Mouse (Mus musculus) embryonic facial prominence, embryonic 12.5 days (tissue): ENCODE results near the gene Spopl. TPM values are rescaled to one million over a fixed set of nuclear protein-coding genes. Genes with fewer than 3 reads are reported as not detected.
"Not testable (repeated sequence)": the region's sequence is repeated elsewhere in the genome, so short reads cannot be mapped to it uniquely, and the experiment has no call there.

ENCODE experiments used
- ATAC-seq: fragments of 200-750 bp; cut with Nextera tagmentation; 2 replicates; pipeline ENCODE4 v1.8.0; 2017; ENCODE audit not compliant: insufficient number of reproducible peaks, insufficient read depth, low FRiP score, low TSS enrichment
- H3K27ac ChIP-seq: fragments of 300-500 bp; sonication (generic); 2 replicates; pipeline ENCODE4 v1.5.1; 2016; ENCODE audit warnings: mild to moderate bottlenecking
- H3K27me3 ChIP-seq: fragments of 300-500 bp; sonication (generic); 2 replicates; pipeline ENCODE4 v1.6.1; 2016; ENCODE audit warnings: mild to moderate bottlenecking, moderate library complexity
- H3K36me3 ChIP-seq: fragments of 300-500 bp; sonication (generic); 2 replicates; pipeline ENCODE4 v1.6.1; 2016; ENCODE audit warnings: mild to moderate bottlenecking
- H3K4me1 ChIP-seq: fragments of 300-500 bp; sonication (generic); 2 replicates; pipeline ENCODE4 v1.6.1; 2016
- H3K4me2 ChIP-seq: fragments of 300-500 bp; sonication (generic); replicated peaks from 2 replicates; pipeline ENCODE4 v1.6.1; 2016; ENCODE audit warnings: mild to moderate bottlenecking, moderate library complexity
- H3K4me3 ChIP-seq: fragments of 300-500 bp; sonication (generic); 2 replicates; pipeline ENCODE4 v1.5.1; 2016; ENCODE audit warnings: mild to moderate bottlenecking
- H3K9ac ChIP-seq: fragments of 300-500 bp; sonication (generic); 2 replicates; pipeline ENCODE4 v1.6.1; 2016; ENCODE audit warnings: mild to moderate bottlenecking, moderate library complexity
- H3K9me3 ChIP-seq: fragments of 300-500 bp; sonication (generic); 2 replicates; pipeline ENCODE4 v1.6.1; 2016; ENCODE audit warnings: mild to moderate bottlenecking, moderate library complexity
- WGBS: fragments of 180-500 bp; shearing (Covaris S2); methylation state at CpG from one replicate; pipeline ENCODE4 v1.1.7; 2016; 5-methylcytosine and 5-hydroxymethylcytosine counted together
- polyA plus RNA-seq: library from polyadenylated mRNA; unstranded; fragments of >200 nt; fragmentation: Nextera tagmentation; extraction: Ambion mirVana; gene quantifications from 2 replicates; pipeline ENCODE4 v1.2.1, GENCODE M21; 2016

The Spopl gene
- polyA plus RNA-seq = 14.0 and 19.8 TPM in 2 replicates

GRCm38 (mm10) chr2:23571302-23572156, at the start of gene Spopl:
Gene Spopl (minus strand): TSS chr2:23572106.
- Histone ChIP-seq H3K4me2 (peak within 1 kb of the TSS; percentile 81), H3K4me1 (peaks cover 7% of the 10 kb centered on the region; the same call in 1 of the 2 replicates), H3K9me3 (no peaks in the 10 kb centered on the region), H3K36me3 (no peaks in the 10 kb centered on the region), H3K27ac (peak within 1 kb of the TSS; percentile 68), H3K9ac (peak within 1 kb of the TSS; percentile 94), H3K27me3 (peaks cover 12% of the 10 kb centered on the region; the same call in 1 of the 2 replicates), H3K4me3 (peak within 1 kb of the TSS; percentile 93)
- peak; percentile 86 for ATAC-seq
- 3% methylated on average over 45 of the region's 58 CpGs for WGBS

- Histone ChIP-seq H3K4me1 (no peaks in the 10 kb centered on the region), H3K9me3 (no peaks in the 10 kb centered on the region), H3K27ac (no peak overlapping the region), H3K36me3 (no peaks in the 10 kb centered on the region), H3K4me3 (no peak overlapping the region), H3K27me3 (no peaks in the 10 kb centered on the region), H3K9ac (no peak overlapping the region), H3K4me2 (no peak overlapping the region)
- no peak for ATAC-seq
Measured at GRCm38 (mm10) chr2:23620128-23620527, 48.2 kb upstream of the Spopl start.

DNA sequence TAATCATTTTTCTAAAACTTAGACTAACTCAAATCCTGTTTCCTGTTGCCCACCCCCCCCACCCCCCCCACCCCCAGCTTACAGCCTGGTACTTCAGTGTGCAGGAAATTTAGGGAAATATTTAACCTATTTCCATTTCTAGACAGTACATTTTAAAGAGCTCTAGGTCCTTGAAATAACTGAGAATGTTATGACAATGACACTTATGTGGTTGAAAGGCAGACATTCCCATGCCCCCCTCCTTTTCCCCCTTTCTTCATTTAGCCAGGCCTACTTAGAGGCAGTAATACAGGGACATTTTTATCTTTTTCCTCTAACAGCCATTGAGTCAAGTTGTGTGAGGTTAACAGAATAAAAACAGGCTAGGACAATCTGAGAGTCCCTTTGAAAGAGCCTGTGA, 46.1 kb upstream of the Spopl start:
- H3K9me3 ChIP-seq = no peaks in the 10 kb centered on the region
- H3K27me3 ChIP-seq = no peaks in the 10 kb centered on the region
- H3K4me1 ChIP-seq = no peaks in the 10 kb centered on the region
- no peak overlapping the region for H3K27ac ChIP-seq
- H3K4me2 ChIP-seq = no peak overlapping the region
- no peak overlapping the region for H3K9ac ChIP-seq
- no peaks in the 10 kb centered on the region for H3K36me3 ChIP-seq
- ATAC-seq = no peak
- H3K4me3 ChIP-seq = no peak overlapping the region

DNA sequence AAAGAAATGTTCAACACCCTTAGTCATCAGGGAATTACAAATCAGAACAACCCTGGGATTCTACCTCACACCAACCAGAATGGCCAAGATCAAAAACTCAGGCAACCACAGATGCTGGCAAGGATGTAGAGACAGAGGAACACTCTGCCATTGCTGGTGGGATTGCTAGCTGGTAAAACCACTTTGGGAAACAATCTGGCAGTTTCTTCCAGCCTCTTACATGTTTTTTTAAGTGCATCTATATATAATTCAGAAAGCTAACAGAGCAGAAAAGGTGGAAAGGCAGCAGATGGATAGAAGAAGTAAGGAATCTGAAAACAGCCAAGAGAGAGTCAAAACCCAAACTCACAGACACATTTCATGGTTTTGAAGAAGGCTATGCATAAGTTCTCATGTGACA, 33.5 kb upstream of the Spopl start:
- ATAC-seq = no peak
- Histone ChIP-seq H3K4me1 (no peaks in the 10 kb centered on the region), H3K4me3 (no peak overlapping the region), H3K9me3 (no peaks in the 10 kb centered on the region), H3K9ac (no peak overlapping the region), H3K27ac (no peak overlapping the region), H3K4me2 (no peak overlapping the region), H3K36me3 (no peaks in the 10 kb centered on the region), H3K27me3 (no peaks in the 10 kb centered on the region)

GRCm38 (mm10) chr2:23588769-23589168, 16.9 kb upstream of the Spopl start:
- Histone ChIP-seq H3K27me3 (no peaks in the 10 kb centered on the region), H3K4me2 (no peak overlapping the region), H3K4me1 (no peaks in the 10 kb centered on the region), H3K9me3 (no peaks in the 10 kb centered on the region), H3K4me3 (no peak overlapping the region), H3K27ac (no peak overlapping the region), H3K9ac (no peak overlapping the region), H3K36me3 (no peaks in the 10 kb centered on the region)
- 51% methylated on average over 2 of the region's 2 CpGs for WGBS
- ATAC-seq = no peak

GRCm38 (mm10) chr2:23572157-23572532, 239 bp upstream of the Spopl start:
- peak overlapping the region; percentile 93 for H3K4me3 ChIP-seq
- peak overlapping the region; percentile 81 for H3K4me2 ChIP-seq

DNA sequence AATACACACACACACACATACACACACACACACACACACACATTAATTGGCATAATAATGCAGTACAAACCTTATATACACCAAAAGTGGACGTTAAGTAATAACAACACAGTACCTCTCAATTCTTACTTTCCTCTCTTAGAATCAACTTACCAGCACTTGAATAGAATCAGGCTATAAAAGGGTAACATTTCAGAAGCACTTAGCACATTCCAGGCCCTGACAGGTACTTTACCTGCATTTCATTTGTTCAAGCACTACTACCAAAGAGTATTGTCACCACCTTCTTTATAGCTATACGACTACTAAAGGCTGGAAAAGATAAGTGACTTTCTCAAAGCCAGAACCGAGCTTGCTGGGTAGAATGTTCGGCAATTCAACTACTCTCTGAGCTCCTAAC, 1.3 kb downstream of the Spopl start:
- Histone ChIP-seq H3K4me2 (peak overlapping the region; percentile 81), H3K4me1 (peaks cover 7% of the 10 kb centered on the region; the same call in 1 of the 2 replicates), H3K27me3 (peaks cover 12% of the 10 kb centered on the region; the same call in 1 of the 2 replicates), H3K9me3 (no peaks in the 10 kb centered on the region), H3K27ac (no peak overlapping the region), H3K4me3 (peak overlapping the region; percentile 93; the same call in 1 of the 2 replicates), H3K9ac (no peak overlapping the region), H3K36me3 (no peaks in the 10 kb centered on the region)
- ATAC-seq = no peak
- 90% methylated on average over 4 of the region's 4 CpGs for WGBS

More at GRCm38 (mm10) chr2:23572157-23572532, 239 bp upstream of the Spopl start:
- not testable (repeated sequence) for H3K4me1 ChIP-seq, H3K9me3 ChIP-seq, H3K36me3 ChIP-seq, H3K27ac ChIP-seq, ATAC-seq
- Histone ChIP-seq H3K27me3 (peaks cover 12% of the 10 kb centered on the region; the same call in 1 of the 2 replicates), H3K9ac (peak overlapping the region; percentile 94; the same call in 1 of the 2 replicates)
- 20% methylated on average over 4 of the region's 4 CpGs for WGBS

GRCm38 (mm10) chr2:23568775-23569174, 3.1 kb downstream of the Spopl start:
- no peaks in the 10 kb centered on the region for H3K36me3 ChIP-seq
- no peak overlapping the region for H3K4me2 ChIP-seq
- peaks cover 9% of the 10 kb centered on the region; the same call in 1 of the 2 replicates for H3K27me3 ChIP-seq
- 94% methylated on average over 1 of the region's 1 CpGs for WGBS
- no peak overlapping the region for H3K4me3 ChIP-seq
- H3K27ac ChIP-seq = no peak overlapping the region
- H3K9me3 ChIP-seq = no peaks in the 10 kb centered on the region
- H3K4me1 ChIP-seq = peaks cover 7% of the 10 kb centered on the region; the same call in 1 of the 2 replicates
- no peak overlapping the region for H3K9ac ChIP-seq
- no peak for ATAC-seq

DNA sequence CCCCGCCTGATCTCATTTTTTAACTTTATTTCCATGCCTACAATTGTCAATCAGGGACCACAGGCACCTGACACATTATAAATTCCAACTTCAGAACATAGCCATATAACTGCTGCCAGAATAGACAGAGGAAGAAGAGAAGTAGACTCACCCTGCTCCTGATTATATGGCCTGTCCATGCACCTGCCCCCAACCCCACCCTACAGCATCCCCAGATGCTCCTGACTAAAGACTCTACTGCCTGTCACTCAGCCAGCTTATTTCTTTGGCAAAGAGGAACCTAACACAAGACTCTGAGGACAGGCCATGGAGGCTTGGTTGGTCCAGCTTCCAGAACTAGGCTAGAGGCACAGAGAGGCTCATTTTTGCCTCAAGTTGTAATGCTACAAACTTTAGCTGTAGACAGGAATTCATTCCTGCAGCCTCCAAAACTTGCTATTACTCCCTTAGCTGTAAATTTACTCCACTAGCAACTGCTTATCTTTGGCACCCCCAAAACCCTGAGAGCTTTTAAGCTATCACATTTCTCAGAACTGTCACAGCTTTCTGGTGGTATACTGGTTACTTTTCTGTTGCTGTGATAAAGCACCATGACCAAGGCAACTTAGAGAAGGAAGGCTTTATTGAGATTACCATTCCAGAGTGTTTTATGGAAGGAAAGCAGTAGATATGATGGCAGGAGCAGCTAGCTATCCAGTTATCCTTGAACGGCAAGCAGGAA, 6.7 kb downstream of the Spopl start:
- no peak overlapping the region for H3K4me3 ChIP-seq
- WGBS = 92% methylated on average over 2 of the region's 2 CpGs
- H3K4me2 ChIP-seq = no peak overlapping the region
- no peak overlapping the region for H3K9ac ChIP-seq
- no peaks in the 10 kb centered on the region for H3K4me1 ChIP-seq
- no peak for ATAC-seq
- no peak overlapping the region for H3K27ac ChIP-seq
- no peaks in the 10 kb centered on the region for H3K9me3 ChIP-seq
- no peaks in the 10 kb centered on the region for H3K27me3 ChIP-seq
- no peaks in the 10 kb centered on the region for H3K36me3 ChIP-seq

GRCm38 (mm10) chr2:23562898-23563297, 9.0 kb downstream of the Spopl start:
- no peak for ATAC-seq
- no peaks in the 10 kb centered on the region for H3K27me3 ChIP-seq
- 85% methylated on average over 3 of the region's 3 CpGs for WGBS
- no peak overlapping the region for H3K4me2 ChIP-seq
- no peaks in the 10 kb centered on the region for H3K4me1 ChIP-seq
- no peak overlapping the region for H3K4me3 ChIP-seq
- no peak overlapping the region for H3K27ac ChIP-seq
- no peak overlapping the region for H3K9ac ChIP-seq
- H3K9me3 ChIP-seq = no peaks in the 10 kb centered on the region
- no peaks in the 10 kb centered on the region for H3K36me3 ChIP-seq

DNA sequence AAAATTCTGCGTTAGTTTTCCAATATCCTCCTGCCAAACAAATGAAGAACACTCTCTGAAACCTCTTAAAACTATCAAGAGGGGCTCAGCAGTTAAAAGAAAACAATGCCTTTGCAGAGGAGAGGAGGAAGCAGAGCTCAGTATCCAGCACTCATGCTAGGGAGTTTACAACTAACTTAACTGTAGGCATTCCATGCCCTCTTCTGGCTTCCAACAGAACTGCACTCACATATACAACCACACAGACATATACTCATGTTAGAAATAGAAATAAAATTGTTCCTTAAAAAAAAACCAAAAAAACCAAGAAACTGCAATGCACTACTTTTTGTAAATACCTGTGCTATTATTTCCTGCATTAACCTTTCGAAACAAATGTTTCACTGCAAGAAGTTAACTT, 12.7 kb downstream of the Spopl start:
- Histone ChIP-seq H3K36me3 (no peaks in the 10 kb centered on the region), H3K9ac (no peak overlapping the region), H3K27me3 (no peaks in the 10 kb centered on the region), H3K9me3 (no peaks in the 10 kb centered on the region), H3K4me2 (no peak overlapping the region), H3K4me3 (no peak overlapping the region), H3K27ac (no peak overlapping the region), H3K4me1 (no peaks in the 10 kb centered on the region)
- WGBS = 83% methylated on average over 2 of the region's 2 CpGs
- no peak for ATAC-seq

DNA sequence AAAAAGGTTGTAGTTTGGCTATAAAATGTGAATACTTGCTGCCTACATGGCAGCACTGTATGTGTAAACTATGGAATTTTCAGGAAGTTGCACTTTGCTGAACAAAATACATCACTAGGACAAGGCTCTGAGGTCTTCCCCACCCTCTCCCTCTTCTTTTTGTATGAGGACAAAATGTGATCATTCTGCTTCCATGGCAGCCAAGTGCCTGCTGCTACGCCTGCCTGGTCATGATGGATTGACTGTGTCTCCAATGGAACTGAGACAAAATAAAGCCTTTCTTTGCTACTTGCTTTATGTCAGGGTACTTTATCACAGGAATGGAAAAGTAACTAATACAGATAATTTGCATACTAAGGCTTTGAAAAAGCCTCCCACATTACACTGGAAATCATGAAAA, 20.7 kb downstream of the Spopl start:
- H3K9ac ChIP-seq = no peak overlapping the region
- H3K27ac ChIP-seq = no peak overlapping the region
- WGBS = 96% methylated on average over 1 of the region's 1 CpGs
- H3K27me3 ChIP-seq = no peaks in the 10 kb centered on the region
- H3K4me2 ChIP-seq = no peak overlapping the region
- no peaks in the 10 kb centered on the region for H3K4me1 ChIP-seq
- no peak for ATAC-seq
- no peaks in the 10 kb centered on the region for H3K9me3 ChIP-seq
- H3K4me3 ChIP-seq = no peak overlapping the region
- no peaks in the 10 kb centered on the region for H3K36me3 ChIP-seq
